Mouse (Mus musculus) adrenal gland, postnatal 4 days (tissue): ENCODE measurements around the gene Tbc1d23. TPM values are rescaled to one million over a fixed set of nuclear protein-coding genes. Genes with fewer than 3 reads are reported as not detected.

Experiments
- total RNA-seq, 2 experiments: library from RNA; stranded (reverse); gene quantifications; 2 replicates each; pipeline ENCODE4 v1.2.3; 2021

Tbc1d23 gene
- total RNA-seq, 2 experiments from 2014 or later, result 46.3 to 48.9 TPM

Other genes with a start within 250 kb of the Tbc1d23 start
- gene Tmem45a2, start 160.1 kb downstream of the Tbc1d23 start, total RNA-seq, result under 1 TPM; 0.08 to 0.20 TPM
- gene Tomm70a, start 109.8 kb downstream of the Tbc1d23 start, total RNA-seq, result 10 to 100 TPM; 60.8 to 64.5 TPM
- gene Nit2, start 64.2 kb downstream of the Tbc1d23 start, total RNA-seq, result 10 to 100 TPM; 75.0 to 85.9 TPM
- under 1 TPM in 1 of 2 experiments, not detected in 1; 0.36 TPM for gene Tmem30c, start 61.4 kb upstream of the Tbc1d23 start, total RNA-seq
- 10 to 100 TPM; 22.6 to 23.5 TPM for gene Filip1l, start 121.6 kb upstream of the Tbc1d23 start, total RNA-seq